ENCODE assay signal across 8 mouse cellular contexts in the genomic region with DNA sequence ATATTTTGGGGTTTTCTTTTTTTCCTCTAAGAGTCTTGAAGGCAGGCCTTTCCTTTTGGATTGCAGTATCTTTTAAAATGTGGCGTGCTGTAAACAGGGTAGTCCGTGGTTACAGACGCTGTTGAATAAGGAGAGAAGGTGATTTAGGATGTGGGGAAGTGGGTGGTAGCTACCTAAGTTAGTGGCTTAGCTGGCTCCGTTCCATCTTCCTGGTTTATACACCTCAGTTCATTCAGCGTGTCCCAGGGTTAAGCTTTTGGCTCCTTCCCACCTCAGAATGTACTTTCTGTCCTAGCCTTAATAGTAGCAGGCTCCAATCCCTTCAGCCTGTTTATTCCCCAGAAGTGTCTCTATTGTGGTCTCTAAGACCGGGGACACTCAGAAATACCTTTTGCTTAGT. TPM values are rescaled to one million over a fixed set of nuclear protein-coding genes. Genes with fewer than 3 reads are reported as not detected.
A peak's percentile ranks its signal among the peaks of the same experiment; 100 is the strongest.
DNase-seq lines count a peak whose midpoint lies in the region; ATAC-seq and TF ChIP-seq lines count a peak whose summit lies in the region.

No protein-coding gene starts in this region.

- no peak for TF ChIP-seq CTCF in hindbrain, postnatal 0 days (IDR thresholded peaks at IDR 0.05; ENCODE audit: low read depth)

- H3K27me3 ChIP-seq in kidney, embryonic 15.5 days = no peaks in the 10 kb centered on the region
- H3K27me3 ChIP-seq in hindbrain, postnatal 0 days (ENCODE audit: insufficient read depth, low read length) = no peaks in the 10 kb centered on the region
- no peaks in the 10 kb centered on the region for H3K27me3 ChIP-seq in midbrain, embryonic 15.5 days (replicated peaks)

- H3K9me3 ChIP-seq in kidney, embryonic 15.5 days (replicated peaks) = no peaks in the 10 kb centered on the region
- H3K9me3 ChIP-seq in hindbrain, postnatal 0 days (ENCODE audit: low read length) = no peaks in the 10 kb centered on the region
- H3K9me3 ChIP-seq in midbrain, embryonic 15.5 days = no peaks in the 10 kb centered on the region

- H3K4me3 ChIP-seq in kidney, embryonic 15.5 days (replicated peaks) = peak overlapping the region; percentile 12; the same call in 1 of the 2 replicates
- H3K4me3 ChIP-seq in hindbrain, postnatal 0 days (ENCODE audit: low read length) = no peak overlapping the region
- H3K4me3 ChIP-seq in midbrain, embryonic 15.5 days = no peak overlapping the region

- H3K27ac ChIP-seq in kidney, embryonic 15.5 days = peak overlapping the region; percentile 61; the same call in 1 of the 2 replicates
- peak overlapping the region; percentile 58; the same call in 1 of the 2 replicates for H3K27ac ChIP-seq in hindbrain, postnatal 0 days
- 0 out of 2 replicates have a peak overlapping the region, but pooled peaks have one; percentile 34 for H3K27ac ChIP-seq in midbrain, embryonic 15.5 days

- no peak overlapping the region for H3K9ac ChIP-seq in kidney, embryonic 15.5 days
- no peak overlapping the region for H3K9ac ChIP-seq in hindbrain, postnatal 0 days (replicated peaks; ENCODE audit: low read length)
- no peak overlapping the region for H3K9ac ChIP-seq in midbrain, embryonic 15.5 days

- DNase-seq in kidney, adult 11 months = no peak
- DNase-seq in NIH3T3 (ENCODE audit: low read depth) = peak; percentile 26
- DNase-seq in hindbrain, postnatal 0 days (ENCODE audit: low spot score) = no peak
- DNase-seq in adipocyte (ENCODE audit: low spot score) = no peak
- no peak for DNase-seq in adrenal gland, postnatal 10 days
- no peak for DNase-seq in embryo, embryonic 9.5 days (ENCODE audit: extremely low spot score)

- peaks cover 42% of the 10 kb centered on the region for H3K4me1 ChIP-seq in kidney, embryonic 15.5 days
- H3K4me1 ChIP-seq in hindbrain, postnatal 0 days (ENCODE audit: insufficient read depth, low read length) = peaks cover 20% of the 10 kb centered on the region
- peaks cover 47% of the 10 kb centered on the region for H3K4me1 ChIP-seq in midbrain, embryonic 15.5 days

- H3K4me2 ChIP-seq in kidney, embryonic 15.5 days = peak overlapping the region; percentile 39
- peak overlapping the region; percentile 41 for H3K4me2 ChIP-seq in hindbrain, postnatal 0 days (ENCODE audit: low read depth, low read length)
- H3K4me2 ChIP-seq in midbrain, embryonic 15.5 days = no peak overlapping the region

- WGBS in kidney, embryonic 15.5 days = 44% methylated on average over 6 of the region's 6 CpGs
- 69% methylated on average over 6 of the region's 6 CpGs for WGBS in hindbrain, postnatal 0 days
- WGBS in midbrain, embryonic 15.5 days = 60% methylated on average over 6 of the region's 6 CpGs

- H3K36me3 ChIP-seq in kidney, embryonic 15.5 days = no peaks in the 10 kb centered on the region
- no peaks in the 10 kb centered on the region for H3K36me3 ChIP-seq in hindbrain, postnatal 0 days (ENCODE audit: insufficient read depth, low read length)
- H3K36me3 ChIP-seq in midbrain, embryonic 15.5 days (replicated peaks) = no peaks in the 10 kb centered on the region

- no peak for ATAC-seq in kidney, embryonic 15.5 days (replicated peaks; ENCODE audit: low FRiP score)
- ATAC-seq in hindbrain, postnatal 0 days = no peak
- ATAC-seq in midbrain, embryonic 15.5 days (replicated peaks) = no peak

RNA-seq across cellular contexts. Expression of gene Chka, which starts 3.5 kb away (rescaled TPM):
- polyA plus RNA-seq in kidney, embryonic 15.5 days (2015; fragmentation: Nextera tagmentation; extraction: Ambion mirVana) = 58.8 and 63.1 TPM in 2 replicates
- total RNA-seq in hindbrain, postnatal 0 days (2014; rRNA removed) = 57.3 and 68.9 TPM in 2 replicates
- polyA plus RNA-seq in hindbrain, postnatal 0 days (2015; fragmentation: Nextera tagmentation; extraction: Ambion mirVana) = 53.9 and 57.3 TPM in 2 replicates
- 65.6 and 66.3 TPM in 2 replicates for polyA plus RNA-seq in midbrain, embryonic 15.5 days (2015; fragmentation: Nextera tagmentation; extraction: Ambion mirVana)
- 10 to 100 TPM; 46.6 to 53.1 TPM for total RNA-seq in adrenal gland, postnatal 10 days (2021)

RNA-seq across cellular contexts. Expression of gene Tcirg1, which starts 51.8 kb away (rescaled TPM):
- 43.9 and 54.6 TPM in 2 replicates for polyA plus RNA-seq in kidney, embryonic 15.5 days (2015; fragmentation: Nextera tagmentation; extraction: Ambion mirVana)
- 35.4 and 44.0 TPM in 2 replicates for total RNA-seq in hindbrain, postnatal 0 days (2014; rRNA removed)
- 16.8 and 17.3 TPM in 2 replicates for polyA plus RNA-seq in hindbrain, postnatal 0 days (2015; fragmentation: Nextera tagmentation; extraction: Ambion mirVana)
- 12.7 and 14.6 TPM in 2 replicates for polyA plus RNA-seq in midbrain, embryonic 15.5 days (2015; fragmentation: Nextera tagmentation; extraction: Ambion mirVana)
- 10 to 100 TPM; 40.7 to 52.9 TPM for total RNA-seq in adrenal gland, postnatal 10 days (2021)

RNA-seq across cellular contexts. Expression of gene Ndufs8, which starts 57.5 kb away (rescaled TPM):
- 344 and 353 TPM in 2 replicates for polyA plus RNA-seq in kidney, embryonic 15.5 days (2015; fragmentation: Nextera tagmentation; extraction: Ambion mirVana)
- total RNA-seq in hindbrain, postnatal 0 days (2014; rRNA removed) = 212 and 221 TPM in 2 replicates
- polyA plus RNA-seq in hindbrain, postnatal 0 days (2015; fragmentation: Nextera tagmentation; extraction: Ambion mirVana) = 366 and 367 TPM in 2 replicates
- 246 and 258 TPM in 2 replicates for polyA plus RNA-seq in midbrain, embryonic 15.5 days (2015; fragmentation: Nextera tagmentation; extraction: Ambion mirVana)
- 100 to 1,000 TPM; 409 to 436 TPM for total RNA-seq in adrenal gland, postnatal 10 days (2021)
